Mouse (Mus musculus): ENCODE measurements around the gene Hhex. TPM values are rescaled to one million over a fixed set of nuclear protein-coding genes. Genes with fewer than 3 reads are reported as not detected.

The Hhex gene
- total RNA-seq, 1 experiment: 2.1 TPM

GRCm38 (mm10) chr19:37482556-37483187 lies 48.1 kb downstream of the Hhex start:
- no peak overlapping the region for H3K27ac ChIP-seq (ENCODE audit: insufficient read depth, low read depth, low read length, poor library complexity, severe bottlenecking)
- in situ Hi-C loops (cut with MboI; ENCODE audit: low sequenced_read_pairs in 2 of 2, unreplicated experiment in 2 of 2): no loop called here
- 0 out of 4 replicates have a peak, but pooled peaks cover 0 to 2% of the 10 kb centered on the region in 2 experiments for H3K4me1 ChIP-seq (ENCODE audit: control insufficient read depth in 2 of 2, insufficient read depth in 2 of 2, low read length in 2 of 2, poor library complexity in 1 of 2)
- no peak for DNase-seq (ENCODE audit: low read depth, low spot score)
- H3K9ac ChIP-seq (ENCODE audit: insufficient read depth, low read depth, low read length, poor library complexity, severe bottlenecking): no peak overlapping the region
- H3K4me3 ChIP-seq (ENCODE audit: insufficient read depth in 1 of 2, low read depth in 1 of 2, low read length in 2 of 2, poor library complexity in 1 of 2, severe bottlenecking in 1 of 2): no peak overlapping the region
- TF ChIP-seq CHD2 (IDR thresholded peaks at IDR 0.05; ENCODE audit: low read depth, low read length): no peak
- TF ChIP-seq HCFC1 (IDR thresholded peaks at IDR 0.05; ENCODE audit: borderline replicate concordance, insufficient read depth, low read length): no peak
- no peak for TF ChIP-seq MAFK (IDR thresholded peaks at IDR 0.05; ENCODE audit: insufficient read depth, low read depth, low read length)
- TF ChIP-seq ZNF384 (IDR thresholded peaks at IDR 0.05; ENCODE audit: low read depth, low read length): no peak
- no peak for TF ChIP-seq ZC3H11A (IDR thresholded peaks at IDR 0.05; ENCODE audit: borderline replicate concordance, low read depth, low read length)
- no peaks in the 10 kb centered on the region for H3K9me3 ChIP-seq (ENCODE audit: control insufficient read depth, insufficient read depth, low read depth, low read length)
- H3K36me3 ChIP-seq (ENCODE audit: control insufficient read depth, insufficient read depth, low read length, poor library complexity, severe bottlenecking): no peaks in the 10 kb centered on the region

GRCm38 (mm10) chr19:37484787-37485186 lies 50.2 kb downstream of the Hhex start:
- in situ Hi-C loops (cut with MboI; ENCODE audit: low sequenced_read_pairs in 2 of 2, unreplicated experiment in 2 of 2): no loop called here
- no peak for DNase-seq (ENCODE audit: low read depth, low spot score)
- Histone ChIP-seq H3K4me3 (ENCODE audit: insufficient read depth in 1 of 2, low read depth in 1 of 2, low read length in 2 of 2, poor library complexity in 1 of 2, severe bottlenecking in 1 of 2) (no peak overlapping the region), H3K9ac (ENCODE audit: insufficient read depth, low read depth, low read length, poor library complexity, severe bottlenecking) (no peak overlapping the region), H3K9me3 (ENCODE audit: control insufficient read depth, insufficient read depth, low read depth, low read length) (no peaks in the 10 kb centered on the region), H3K36me3 (ENCODE audit: control insufficient read depth, insufficient read depth, low read length, poor library complexity, severe bottlenecking) (no peaks in the 10 kb centered on the region), H3K27ac (ENCODE audit: insufficient read depth, low read depth, low read length, poor library complexity, severe bottlenecking) (no peak overlapping the region), H3K4me1 (ENCODE audit: control insufficient read depth in 2 of 2, insufficient read depth in 2 of 2, low read length in 2 of 2, poor library complexity in 1 of 2) (peaks cover 2 to 6% of the 10 kb centered on the region in 2 experiments; a peak in 1 of 4 replicates)
- TF ChIP-seq MAFK (IDR thresholded peaks at IDR 0.05; ENCODE audit: insufficient read depth, low read depth, low read length): no peak
- no peak for TF ChIP-seq CHD2 (IDR thresholded peaks at IDR 0.05; ENCODE audit: low read depth, low read length)
- TF ChIP-seq HCFC1 (IDR thresholded peaks at IDR 0.05; ENCODE audit: borderline replicate concordance, insufficient read depth, low read length): no peak
- no peak for TF ChIP-seq ZC3H11A (IDR thresholded peaks at IDR 0.05; ENCODE audit: borderline replicate concordance, low read depth, low read length)
- TF ChIP-seq ZNF384 (IDR thresholded peaks at IDR 0.05; ENCODE audit: low read depth, low read length): no peak

GRCm38 (mm10) chr19:37486801-37487200 lies 52.2 kb downstream of the Hhex start:
- no peak overlapping the region for H3K9ac ChIP-seq (ENCODE audit: insufficient read depth, low read depth, low read length, poor library complexity, severe bottlenecking)
- H3K4me3 ChIP-seq (ENCODE audit: insufficient read depth in 1 of 2, low read depth in 1 of 2, low read length in 2 of 2, poor library complexity in 1 of 2, severe bottlenecking in 1 of 2): no peak overlapping the region
- no peak for DNase-seq (ENCODE audit: low read depth, low spot score)
- TF ChIP-seq ZC3H11A (IDR thresholded peaks at IDR 0.05; ENCODE audit: borderline replicate concordance, low read depth, low read length) (no peak), ZNF384 (IDR thresholded peaks at IDR 0.05; ENCODE audit: low read depth, low read length) (no peak), HCFC1 (IDR thresholded peaks at IDR 0.05; ENCODE audit: borderline replicate concordance, insufficient read depth, low read length) (no peak), CHD2 (IDR thresholded peaks at IDR 0.05; ENCODE audit: low read depth, low read length) (no peak), MAFK (IDR thresholded peaks at IDR 0.05; ENCODE audit: insufficient read depth, low read depth, low read length) (no peak)
- no peaks in the 10 kb centered on the region for H3K9me3 ChIP-seq (ENCODE audit: control insufficient read depth, insufficient read depth, low read depth, low read length)
- no peak overlapping the region for H3K27ac ChIP-seq (ENCODE audit: insufficient read depth, low read depth, low read length, poor library complexity, severe bottlenecking)
- H3K4me1 ChIP-seq (ENCODE audit: control insufficient read depth in 2 of 2, insufficient read depth in 2 of 2, low read length in 2 of 2, poor library complexity in 1 of 2): peaks cover under 1 to 6% of the 10 kb centered on the region in 2 experiments; a peak in 1 of 4 replicates
- in situ Hi-C loops (cut with MboI; ENCODE audit: low sequenced_read_pairs in 2 of 2, unreplicated experiment in 2 of 2): no loop called here
- no peaks in the 10 kb centered on the region for H3K36me3 ChIP-seq (ENCODE audit: control insufficient read depth, insufficient read depth, low read length, poor library complexity, severe bottlenecking)

GRCm38 (mm10) chr19:37487811-37488475 lies 53.3 kb downstream of the Hhex start:
- no peak overlapping the region; a peak in 1 of 4 replicates for H3K4me3 ChIP-seq (ENCODE audit: insufficient read depth in 1 of 2, low read depth in 1 of 2, low read length in 2 of 2, poor library complexity in 1 of 2, severe bottlenecking in 1 of 2)
- H3K36me3 ChIP-seq (ENCODE audit: control insufficient read depth, insufficient read depth, low read length, poor library complexity, severe bottlenecking): no peaks in the 10 kb centered on the region
- no peak for TF ChIP-seq HCFC1 (IDR thresholded peaks at IDR 0.05; ENCODE audit: borderline replicate concordance, insufficient read depth, low read length)
- no peak for TF ChIP-seq MAFK (IDR thresholded peaks at IDR 0.05; ENCODE audit: insufficient read depth, low read depth, low read length)
- no peak for TF ChIP-seq ZC3H11A (IDR thresholded peaks at IDR 0.05; ENCODE audit: borderline replicate concordance, low read depth, low read length)
- TF ChIP-seq ZNF384 (IDR thresholded peaks at IDR 0.05; ENCODE audit: low read depth, low read length): no peak
- TF ChIP-seq CHD2 (IDR thresholded peaks at IDR 0.05; ENCODE audit: low read depth, low read length): no peak
- H3K9me3 ChIP-seq (ENCODE audit: control insufficient read depth, insufficient read depth, low read depth, low read length): no peaks in the 10 kb centered on the region
- no peak overlapping the region; the same call in 1 of the 2 replicates for H3K27ac ChIP-seq (ENCODE audit: insufficient read depth, low read depth, low read length, poor library complexity, severe bottlenecking)
- peak; percentile 54 for DNase-seq (ENCODE audit: low read depth, low spot score)
- peaks cover 0 to 6% of the 10 kb centered on the region in 2 experiments; a peak in 1 of 4 replicates for H3K4me1 ChIP-seq (ENCODE audit: control insufficient read depth in 2 of 2, insufficient read depth in 2 of 2, low read length in 2 of 2, poor library complexity in 1 of 2)
- in situ Hi-C loops (cut with MboI; ENCODE audit: low sequenced_read_pairs in 2 of 2, unreplicated experiment in 2 of 2): no loop called here
- H3K9ac ChIP-seq (ENCODE audit: insufficient read depth, low read depth, low read length, poor library complexity, severe bottlenecking): no peak overlapping the region

All from ES-E14 (cell line).